Mouse (Mus musculus) thymus, adult 2 months (tissue): ENCODE measurements around the gene 1700066M21Rik. TPM values are rescaled to one million over a fixed set of nuclear protein-coding genes. Genes with fewer than 3 reads are reported as not detected.

Source experiments
- DNase-seq: peaks from one replicate; pipeline ENCODE4 v3.0.0; 2021
- H3K27ac ChIP-seq: fragments of 200-500 bp; 2 replicates; pipeline ENCODE4 v1.5.1; 2012; ENCODE audit warnings: low read length, control low read depth; ENCODE audit not compliant: control insufficient read depth, insufficient read depth
- H3K27me3 ChIP-seq: fragments of 200-500 bp; 2 replicates; pipeline ENCODE4 v1.6.1; 2012; ENCODE audit warnings: mild to moderate bottlenecking, low read length, moderate library complexity, mixed read lengths; ENCODE audit not compliant: control insufficient read depth, insufficient read depth
- H3K36me3 ChIP-seq: fragments of 200-500 bp; 2 replicates; pipeline ENCODE4 v1.6.1; 2012; ENCODE audit warnings: mild to moderate bottlenecking, low read length, moderate library complexity; ENCODE audit not compliant: control insufficient read depth, insufficient read depth
- H3K4me1 ChIP-seq: fragments of 200-500 bp; replicated peaks from 2 replicates; pipeline ENCODE4 v1.6.1; 2012; ENCODE audit warnings: low read length; ENCODE audit not compliant: control insufficient read depth, insufficient read depth
- H3K4me3 ChIP-seq: fragments of 200-500 bp; 2 replicates; pipeline ENCODE4 v1.5.1; 2012; ENCODE audit warnings: mild to moderate bottlenecking, low read length, control low read depth, moderate library complexity; ENCODE audit not compliant: control insufficient read depth, insufficient read depth
- CTCF ChIP-seq: fragments of 200-500 bp; IDR thresholded peaks from 2 replicates; pipeline ENCODE4 v1.5.1; 2012; ENCODE audit warnings: mild to moderate bottlenecking, control low read depth, low read length, moderate library complexity, borderline replicate concordance; ENCODE audit not compliant: control insufficient read depth, poor library complexity, insufficient read depth; ENCODE audit errors: extremely low read depth
- POLR2A ChIP-seq: fragments of 200-500 bp; IDR thresholded peaks from 2 replicates; pipeline ENCODE4 v1.6.1; 2012; ENCODE audit warnings: mild to moderate bottlenecking, low read length, control low read depth, moderate library complexity; ENCODE audit not compliant: control insufficient read depth, poor library complexity, insufficient read depth; ENCODE audit errors: extremely low read depth
- WGBS: fragments of 180-500 bp; shearing (Covaris S2); methylation state at CpG from one replicate; pipeline ENCODE4 v1.1.7; 2018; 5-methylcytosine and 5-hydroxymethylcytosine counted together
- polyA plus RNA-seq: library from polyadenylated mRNA; depleted of rRNA; stranded (reverse); fragments of >200 nt; gene quantifications from 2 replicates; pipeline ENCODE4 v1.2.3, GENCODE M21; 2012

1700066M21Rik gene
- polyA plus RNA-seq, 1 experiment = 22.9 TPM

GRCm38 (mm10) chr1:57339156-57339796 lies 38.1 kb upstream of the 1700066M21Rik start:
- WGBS = 41% methylated on average over 14 of the region's 14 CpGs
- Histone ChIP-seq H3K4me1 (no peaks in the 10 kb centered on the region), H3K27ac (no peak overlapping the region), H3K27me3 (no peaks in the 10 kb centered on the region), H3K36me3 (no peaks in the 10 kb centered on the region), H3K4me3 (no peak overlapping the region)
- TF ChIP-seq POLR2A (no peak), CTCF (no peak)
- no peak for DNase-seq

DNA sequence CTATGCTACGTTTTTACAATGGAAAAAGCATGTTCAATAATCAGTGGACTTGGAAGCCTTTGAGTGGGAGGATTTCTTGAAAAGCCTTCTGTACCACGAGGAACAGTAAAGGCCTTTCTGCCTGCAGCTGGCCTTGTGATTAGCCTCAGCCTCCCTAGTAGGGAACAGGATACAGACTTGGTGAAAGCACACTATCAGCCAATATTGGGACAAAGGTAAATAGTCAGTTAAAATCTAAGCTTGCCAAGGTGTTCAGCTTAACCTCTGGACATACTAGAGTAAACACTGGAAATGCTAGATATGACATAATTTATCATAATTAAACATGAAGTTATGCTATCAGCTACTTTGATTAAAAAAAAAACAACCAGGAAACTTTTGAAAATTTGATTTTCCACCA lies 36.2 kb upstream of the 1700066M21Rik start:
- no peak for TF ChIP-seq CTCF
- TF ChIP-seq POLR2A = no peak
- Histone ChIP-seq H3K27me3 (no peaks in the 10 kb centered on the region), H3K4me3 (no peak overlapping the region), H3K27ac (no peak overlapping the region), H3K4me1 (no peaks in the 10 kb centered on the region), H3K36me3 (no peaks in the 10 kb centered on the region)
- 75% methylated on average over 2 of the region's 2 CpGs for WGBS
- no peak for DNase-seq

DNA sequence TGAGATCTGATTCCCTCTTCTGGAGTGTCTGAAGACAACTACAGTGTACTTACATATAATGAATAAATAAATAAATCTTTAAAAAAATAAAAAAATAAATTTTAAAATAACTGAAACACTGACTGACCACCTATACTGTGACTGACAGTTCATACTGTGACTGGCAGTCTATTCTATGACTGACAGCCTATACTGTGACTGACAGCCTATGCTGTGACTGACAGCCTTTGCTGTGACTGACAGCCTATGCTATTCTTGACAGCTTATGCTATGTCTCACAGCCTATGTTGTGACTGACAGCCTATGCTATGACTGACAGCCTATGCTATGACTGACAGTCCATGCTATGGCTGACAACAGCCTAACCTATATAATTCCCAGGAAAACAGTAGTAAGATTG lies 29.9 kb upstream of the 1700066M21Rik start:
- no peak for DNase-seq
- no peak overlapping the region for H3K27ac ChIP-seq
- H3K4me3 ChIP-seq = no peak overlapping the region
- H3K27me3 ChIP-seq = no peaks in the 10 kb centered on the region
- H3K36me3 ChIP-seq = no peaks in the 10 kb centered on the region
- H3K4me1 ChIP-seq = no peaks in the 10 kb centered on the region
- TF ChIP-seq POLR2A = no peak
- no peak for TF ChIP-seq CTCF

GRCm38 (mm10) chr1:57351941-57352340 lies 25.5 kb upstream of the 1700066M21Rik start:
- no peaks in the 10 kb centered on the region for H3K27me3 ChIP-seq
- DNase-seq = no peak
- no peak overlapping the region for H3K4me3 ChIP-seq
- TF ChIP-seq POLR2A (no peak), CTCF (no peak)
- H3K36me3 ChIP-seq = no peaks in the 10 kb centered on the region
- no peak overlapping the region for H3K27ac ChIP-seq
- no peaks in the 10 kb centered on the region for H3K4me1 ChIP-seq
- 91% methylated on average over 1 of the region's 1 CpGs for WGBS

- no peak for DNase-seq
- Histone ChIP-seq H3K36me3 (no peaks in the 10 kb centered on the region), H3K4me3 (no peak overlapping the region), H3K4me1 (no peaks in the 10 kb centered on the region), H3K27me3 (no peaks in the 10 kb centered on the region), H3K27ac (no peak overlapping the region)
- no peak for TF ChIP-seq CTCF
- 96% methylated on average over 5 of the region's 5 CpGs for WGBS
These were observed 18.9 kb upstream of the 1700066M21Rik start for GRCm38 (mm10) chr1:57358546-57358945.

- Histone ChIP-seq H3K27ac (no peak overlapping the region), H3K4me3 (no peak overlapping the region), H3K36me3 (no peaks in the 10 kb centered on the region), H3K27me3 (no peaks in the 10 kb centered on the region), H3K4me1 (no peaks in the 10 kb centered on the region)
- TF ChIP-seq POLR2A (no peak), CTCF (no peak)
- WGBS = 97% methylated on average over 3 of the region's 3 CpGs
- DNase-seq = no peak
These were observed 10.0 kb upstream of the 1700066M21Rik start for GRCm38 (mm10) chr1:57367446-57367845.

- H3K4me3 ChIP-seq = no peak overlapping the region
- WGBS = 93% methylated on average over 4 of the region's 4 CpGs
- no peak overlapping the region for H3K27ac ChIP-seq
- no peaks in the 10 kb centered on the region for H3K27me3 ChIP-seq
- H3K4me1 ChIP-seq = no peaks in the 10 kb centered on the region
- H3K36me3 ChIP-seq = no peaks in the 10 kb centered on the region
- TF ChIP-seq CTCF (no peak), POLR2A (no peak)
- no peak for DNase-seq
These were observed 8.3 kb upstream of the 1700066M21Rik start for GRCm38 (mm10) chr1:57369111-57369510.
